Mouse (Mus musculus) megakaryocyte, embryonic 14.5 days (primary cell): ENCODE results near the gene Galnt6.

Experiments used
- FLI1 ChIP-seq: IDR thresholded peaks from 2 replicates; pipeline ENCODE4 v1.6.1; 2012; ENCODE audit warnings: low read length, inconsistent platforms, mixed read lengths
- GATA1 ChIP-seq: IDR thresholded peaks from 3 replicates; pipeline ENCODE4 v1.6.1; 2012; ENCODE audit warnings: mixed read lengths, low read length, inconsistent platforms, borderline replicate concordance

GRCm38 (mm10) chr15:100729281-100729985 lies at the start of gene Galnt6:
- TF ChIP-seq GATA1 (no peak), FLI1 (no peak)
